ENCODE assay signal across 19 mouse cellular contexts in genomic region chr8:12940549-12940948, GRCm38 (mm10).
A peak's percentile ranks its signal among the peaks of the same experiment; 100 is the strongest.
DNase-seq lines count a peak whose midpoint lies in the region; ATAC-seq and TF ChIP-seq lines count a peak whose summit lies in the region.
"Had no signal": no experiment of that assay in that cellular context is flagged by ENCODE, and none has a peak within 500 bp of the region (broad histone marks: within the 10 kb centered on the region; RNA-seq: fewer than 3 reads in every experiment).

No protein-coding gene starts in this region.

- H3K27ac ChIP-seq in small intestine, adult 2 months (ENCODE audit: insufficient read depth, low read depth, low read length): peak overlapping the region; percentile 44
- H3K27ac ChIP-seq: hindbrain, embryonic 15.5 days; limb, embryonic 10.5 days; liver, embryonic 12.5 days; midbrain, embryonic 12.5 days had no signal

- peak; percentile 17 to 37 for DNase-seq in lung, adult 18-20 months
- no peak for DNase-seq in lung, postnatal 25 days (ENCODE audit: low spot score)
- DNase-seq in cerebellum, adult 11-12 months: peak; percentile 64
- peak; percentile 45 to 56 for DNase-seq in cerebellum, postnatal 10 days
- no peak for DNase-seq in layer of hippocampus, adult 18-20 months (ENCODE audit: low spot score in 2 of 2)
- DNase-seq: heart, adult 18-20 months; kidney, adult 9 months; layer of hippocampus, postnatal 36 days; lung, postnatal 14 days; right cerebral cortex, postnatal 14 days; thymus, postnatal 25 days had no signal

- ATAC-seq in megakaryocyte progenitor cell, adult 5-6 weeks (replicated peaks; ENCODE audit: poor library complexity): no peak
- ATAC-seq: forebrain, embryonic 14.5 days; liver, embryonic 12.5 days had no signal

- H3K27me3 ChIP-seq in small intestine, adult 2 months (ENCODE audit: control insufficient read depth, insufficient read depth, low read length): no peaks in the 10 kb centered on the region
- H3K27me3 ChIP-seq: hindbrain, embryonic 15.5 days; midbrain, embryonic 12.5 days had no signal

- H3K36me3 ChIP-seq in small intestine, adult 2 months (ENCODE audit: control insufficient read depth, insufficient read depth, low read length): no peaks in the 10 kb centered on the region
- H3K36me3 ChIP-seq: G1E; hindbrain, embryonic 15.5 days; limb, embryonic 10.5 days; liver, embryonic 12.5 days; midbrain, embryonic 12.5 days had no signal

- TF ChIP-seq CTCF in small intestine, adult 2 months (IDR thresholded peaks at IDR 0.05; ENCODE audit: extremely low read depth, insufficient read length, insufficient replicate concordance, low read depth, low read length): no peak

- H3K4me1 ChIP-seq in small intestine, adult 2 months (ENCODE audit: control insufficient read depth, insufficient read depth, insufficient read length, low read length): peaks cover 8% of the 10 kb centered on the region

- WGBS in small intestine, adult 2 months: 29% methylated on average over 8 of the region's 8 CpGs

- TF ChIP-seq POLR2A in small intestine, adult 2 months (IDR thresholded peaks at IDR 0.05; ENCODE audit: low read depth, low read length): no peak

- H3K4me3 ChIP-seq in small intestine, adult 2 months (ENCODE audit: low read depth, low read length): peak overlapping the region; percentile 9; the same call in 1 of the 2 replicates
- H3K4me3 ChIP-seq: hindbrain, embryonic 15.5 days; limb, embryonic 10.5 days; liver, embryonic 12.5 days; midbrain, embryonic 12.5 days had no signal

Comparison
In these comparisons a context has a peak if more than half of its experiments do, and no peak if none do; other contexts are left out.
1. DNase-seq: peak in lung, adult 18-20 months (2 of 2), cerebellum, adult 11-12 months (single experiment) and cerebellum, postnatal 10 days (2 of 2); none in lung, postnatal 25 days (single experiment) and layer of hippocampus, adult 18-20 months (0 of 2).